Mouse (Mus musculus): Measurements from ENCODE around the gene Supt16. TPM values are rescaled to one million over a fixed set of nuclear protein-coding genes. Genes with fewer than 3 reads are reported as not detected.

Supt16 gene
- polyA plus RNA-seq, 1 experiment from 2014 or later = 85.8 TPM

GRCm38 (mm10) chr14:52189519-52189918 is 7.7 kb downstream of the Supt16 start:
- Histone ChIP-seq H3K27ac (ENCODE audit: low read depth) (no peak overlapping the region), H3K36me3 (ENCODE audit: insufficient read depth) (peaks cover 24% of the 10 kb centered on the region), H3K4me2 (no peak overlapping the region), H3K9ac (no peak overlapping the region), H3K4me1 (ENCODE audit: insufficient read depth) (no peaks in the 10 kb centered on the region), H3K9me3 (ENCODE audit: low read depth, low read length) (no peaks in the 10 kb centered on the region), H3K4me3 (ENCODE audit: low read depth, low read length) (no peak overlapping the region), H3K27me3 (ENCODE audit: insufficient read depth, low read length) (no peaks in the 10 kb centered on the region)
- TF ChIP-seq CTCF (IDR thresholded peaks at IDR 0.05; ENCODE audit: low read depth) = no peak
- ATAC-seq (ENCODE audit: insufficient read depth) = no peak
- peak; percentile 29 for DNase-seq
- 66% methylated on average over 2 of the region's 2 CpGs for WGBS

GRCm38 (mm10) chr14:52188788-52189187 is 8.4 kb downstream of the Supt16 start:
- Histone ChIP-seq H3K4me3 (ENCODE audit: low read depth, low read length) (no peak overlapping the region), H3K36me3 (ENCODE audit: insufficient read depth) (peaks cover 27% of the 10 kb centered on the region), H3K27ac (ENCODE audit: low read depth) (no peak overlapping the region), H3K9me3 (ENCODE audit: low read depth, low read length) (no peaks in the 10 kb centered on the region), H3K4me2 (no peak overlapping the region), H3K27me3 (ENCODE audit: insufficient read depth, low read length) (no peaks in the 10 kb centered on the region), H3K4me1 (ENCODE audit: insufficient read depth) (no peaks in the 10 kb centered on the region), H3K9ac (no peak overlapping the region)
- ATAC-seq (ENCODE audit: insufficient read depth) (no peak), DNase-seq (no peak)
- no peak for TF ChIP-seq CTCF (IDR thresholded peaks at IDR 0.05; ENCODE audit: low read depth)
- WGBS = 73% methylated on average over 1 of the region's 1 CpGs

GRCm38 (mm10) chr14:52166571-52166970 is 30.6 kb downstream of the Supt16 start:
- DNase-seq (no peak), ATAC-seq (ENCODE audit: insufficient read depth) (no peak)
- Histone ChIP-seq H3K4me2 (no peak overlapping the region), H3K27me3 (ENCODE audit: insufficient read depth, low read length) (no peaks in the 10 kb centered on the region), H3K4me1 (ENCODE audit: insufficient read depth) (no peaks in the 10 kb centered on the region), H3K27ac (ENCODE audit: low read depth) (no peak overlapping the region), H3K36me3 (ENCODE audit: insufficient read depth) (peaks cover 71% of the 10 kb centered on the region), H3K9me3 (ENCODE audit: low read depth, low read length) (no peaks in the 10 kb centered on the region), H3K4me3 (ENCODE audit: low read depth, low read length) (no peak overlapping the region), H3K9ac (no peak overlapping the region)
- WGBS = 93% methylated on average over 2 of the region's 2 CpGs
- no peak for TF ChIP-seq CTCF (IDR thresholded peaks at IDR 0.05; ENCODE audit: low read depth)

- Histone ChIP-seq H3K4me1 (ENCODE audit: insufficient read depth) (no peaks in the 10 kb centered on the region), H3K9ac (no peak overlapping the region), H3K9me3 (ENCODE audit: low read depth, low read length) (no peaks in the 10 kb centered on the region), H3K27me3 (ENCODE audit: insufficient read depth, low read length) (no peaks in the 10 kb centered on the region), H3K27ac (ENCODE audit: low read depth) (no peak overlapping the region), H3K4me2 (no peak overlapping the region), H3K4me3 (ENCODE audit: low read depth, low read length) (no peak overlapping the region), H3K36me3 (ENCODE audit: insufficient read depth) (peaks cover 73% of the 10 kb centered on the region)
- ATAC-seq (ENCODE audit: insufficient read depth) = no peak
- DNase-seq = no peak
- TF ChIP-seq CTCF (IDR thresholded peaks at IDR 0.05; ENCODE audit: low read depth) = no peak
- 77% methylated on average over 6 of the region's 6 CpGs for WGBS
Observed at GRCm38 (mm10) chr14:52160911-52161310, 36.3 kb downstream of the Supt16 start.

GRCm38 (mm10) chr14:52155008-52155407 is 42.2 kb downstream of the Supt16 start:
- Histone ChIP-seq H3K36me3 (ENCODE audit: insufficient read depth) (peaks cover 20% of the 10 kb centered on the region), H3K4me1 (ENCODE audit: insufficient read depth) (no peaks in the 10 kb centered on the region), H3K27ac (ENCODE audit: low read depth) (no peak overlapping the region), H3K9ac (no peak overlapping the region), H3K9me3 (ENCODE audit: low read depth, low read length) (no peaks in the 10 kb centered on the region), H3K27me3 (ENCODE audit: insufficient read depth, low read length) (no peaks in the 10 kb centered on the region), H3K4me3 (ENCODE audit: low read depth, low read length) (no peak overlapping the region), H3K4me2 (no peak overlapping the region)
- 81% methylated on average over 2 of the region's 2 CpGs for WGBS
- no peak for ATAC-seq (ENCODE audit: insufficient read depth)
- no peak for TF ChIP-seq CTCF (IDR thresholded peaks at IDR 0.05; ENCODE audit: low read depth)
- DNase-seq = no peak

GRCm38 (mm10) chr14:52152613-52153012 is 44.6 kb downstream of the Supt16 start:
- Histone ChIP-seq H3K9me3 (ENCODE audit: low read depth, low read length) (no peaks in the 10 kb centered on the region), H3K27me3 (ENCODE audit: insufficient read depth, low read length) (no peaks in the 10 kb centered on the region), H3K27ac (ENCODE audit: low read depth) (no peak overlapping the region), H3K4me3 (ENCODE audit: low read depth, low read length) (no peak overlapping the region), H3K36me3 (ENCODE audit: insufficient read depth) (no peaks in the 10 kb centered on the region), H3K4me1 (ENCODE audit: insufficient read depth) (no peaks in the 10 kb centered on the region), H3K9ac (no peak overlapping the region), H3K4me2 (no peak overlapping the region)
- no peak for ATAC-seq (ENCODE audit: insufficient read depth)
- no peak for TF ChIP-seq CTCF (IDR thresholded peaks at IDR 0.05; ENCODE audit: low read depth)
- DNase-seq = no peak
- WGBS = 46% methylated on average over 3 of the region's 3 CpGs

GRCm38 (mm10) chr14:52152179-52152578 is 45.0 kb downstream of the Supt16 start:
- no peak for ATAC-seq (ENCODE audit: insufficient read depth)
- Histone ChIP-seq H3K9me3 (ENCODE audit: low read depth, low read length) (no peaks in the 10 kb centered on the region), H3K4me3 (ENCODE audit: low read depth, low read length) (no peak overlapping the region), H3K4me2 (no peak overlapping the region), H3K27ac (ENCODE audit: low read depth) (no peak overlapping the region), H3K36me3 (ENCODE audit: insufficient read depth) (no peaks in the 10 kb centered on the region), H3K27me3 (ENCODE audit: insufficient read depth, low read length) (no peaks in the 10 kb centered on the region), H3K9ac (no peak overlapping the region), H3K4me1 (ENCODE audit: insufficient read depth) (no peaks in the 10 kb centered on the region)
- no peak for DNase-seq
- WGBS = 38% methylated on average over 7 of the region's 7 CpGs
- TF ChIP-seq CTCF (IDR thresholded peaks at IDR 0.05; ENCODE audit: low read depth) = no peak

- WGBS = 58% methylated on average over 4 of the region's 4 CpGs
- Histone ChIP-seq H3K4me3 (ENCODE audit: low read depth, low read length) (no peak overlapping the region), H3K27me3 (ENCODE audit: insufficient read depth, low read length) (no peaks in the 10 kb centered on the region), H3K9ac (no peak overlapping the region), H3K9me3 (ENCODE audit: low read depth, low read length) (no peaks in the 10 kb centered on the region), H3K4me2 (no peak overlapping the region), H3K4me1 (ENCODE audit: insufficient read depth) (no peaks in the 10 kb centered on the region), H3K27ac (ENCODE audit: low read depth) (no peak overlapping the region), H3K36me3 (ENCODE audit: insufficient read depth) (no peaks in the 10 kb centered on the region)
- ATAC-seq (ENCODE audit: insufficient read depth) (no peak), DNase-seq (no peak)
- TF ChIP-seq CTCF (IDR thresholded peaks at IDR 0.05; ENCODE audit: low read depth) = no peak
Observed at GRCm38 (mm10) chr14:52149888-52150287, 47.3 kb downstream of the Supt16 start.

Measured in lung, embryonic 14.5 days (tissue).